Mouse (Mus musculus) limb, embryonic 10.5 days (tissue): ENCODE measurements around the gene Fkbp10. TPM values are rescaled to one million over a fixed set of nuclear protein-coding genes. Genes with fewer than 3 reads are reported as not detected.
A peak's percentile ranks its signal among the peaks of the same experiment; 100 is the strongest.

Experiments used
- DNase-seq: peaks from one replicate; pipeline ENCODE4 v3.0.0-alpha.2; 2017; ENCODE audit warnings: low spot score
- H3K27ac ChIP-seq: fragments of 300-500 bp; sonication (generic); 2 replicates; pipeline ENCODE4 v1.5.1; 2016; ENCODE audit warnings: mild to moderate bottlenecking
- H3K27me3 ChIP-seq: fragments of 300-500 bp; sonication (generic); 2 replicates; pipeline ENCODE4 v1.6.1; 2016; ENCODE audit warnings: low read depth, mild to moderate bottlenecking; ENCODE audit not compliant: poor library complexity, severe bottlenecking
- H3K36me3 ChIP-seq: fragments of 300-500 bp; sonication (generic); 2 replicates; pipeline ENCODE4 v1.6.1; 2016; ENCODE audit warnings: mild to moderate bottlenecking, moderate library complexity
- H3K4me1 ChIP-seq: fragments of 300-500 bp; sonication (generic); 2 replicates; pipeline ENCODE4 v1.6.1; 2016
- H3K4me3 ChIP-seq: fragments of 300-500 bp; sonication (generic); 2 replicates; pipeline ENCODE4 v1.5.1; 2016; ENCODE audit warnings: mild to moderate bottlenecking, moderate library complexity
- H3K9me3 ChIP-seq: fragments of 300-500 bp; sonication (generic); replicated peaks from 2 replicates; pipeline ENCODE4 v1.6.1; 2016; ENCODE audit warnings: mild to moderate bottlenecking
- WGBS: fragments of 180-500 bp; shearing (Covaris S2); methylation state at CpG from one replicate; pipeline ENCODE4 v1.1.7; 2016; 5-methylcytosine and 5-hydroxymethylcytosine counted together
- microRNA-seq: library from miRNA; unstranded; fragments of <30 nt; microRNA quantifications from one replicate; pipeline ENCODE4, GENCODE M21; 2017
- polyA plus RNA-seq: library from polyadenylated mRNA; unstranded; fragments of >200 nt; fragmentation: Nextera tagmentation; extraction: Ambion mirVana; gene quantifications from 2 replicates; pipeline ENCODE4 v1.2.1, GENCODE M21; 2016

The Fkbp10 gene
- polyA plus RNA-seq, 1 experiment from 2014 or later: 89.5 TPM

- no peaks in the 10 kb centered on the region for H3K27me3 ChIP-seq
- peaks cover 43% of the 10 kb centered on the region for H3K36me3 ChIP-seq
- H3K9me3 ChIP-seq: no peaks in the 10 kb centered on the region
- peaks cover 20% of the 10 kb centered on the region for H3K4me1 ChIP-seq
- peak overlapping the region; percentile 93 for H3K27ac ChIP-seq
- WGBS: 5% methylated on average over 30 of the region's 30 CpGs
- no peak for DNase-seq
- H3K4me3 ChIP-seq: peak overlapping the region; percentile 97
These were observed 56.1 kb downstream of the Fkbp10 start for GRCm38 (mm10) chr11:100471352-100472196.

- peaks cover 45% of the 10 kb centered on the region for H3K36me3 ChIP-seq
- no peaks in the 10 kb centered on the region for H3K9me3 ChIP-seq
- H3K27ac ChIP-seq: peak within 1 kb of the TSS; percentile 93
- DNase-seq: peak; percentile 94
- no peaks in the 10 kb centered on the region for H3K27me3 ChIP-seq
- WGBS: under 1% methylated on average over 83 of the region's 83 CpGs
- peak within 1 kb of the TSS; percentile 97 for H3K4me3 ChIP-seq
- H3K4me1 ChIP-seq: peaks cover 20% of the 10 kb centered on the region
These were observed 56.9 kb downstream of the Fkbp10 start, which contains the start of gene Klhl11 for GRCm38 (mm10) chr11:100472197-100472934. Gene Klhl11 (minus strand): TSS chr11:100472741.

- H3K27ac ChIP-seq: peak overlapping the region; percentile 93
These were observed 57.4 kb downstream of the Fkbp10 start for GRCm38 (mm10) chr11:100472935-100473295.

More at GRCm38 (mm10) chr11:100472935-100473295, 57.4 kb downstream of the Fkbp10 start:
- Histone ChIP-seq H3K4me3 (peak overlapping the region; percentile 97), H3K4me1 (peaks cover 20% of the 10 kb centered on the region), H3K36me3 (peaks cover 46% of the 10 kb centered on the region), H3K27me3 (no peaks in the 10 kb centered on the region), H3K9me3 (no peaks in the 10 kb centered on the region)
- DNase-seq: no peak
- 30% methylated on average over 5 of the region's 5 CpGs for WGBS

Small RNA genes lying within 50 kb of the gene (microRNA-seq; reads per million reads assigned to microRNA genes)
- not detected for gene Gm27374

Other genes starting within 250 kb of the Fkbp10 start
- gene Krt9, start 222.5 kb upstream of the Fkbp10 start, polyA plus RNA-seq: not detected in 2 replicates
- gene Krt14, start 208.1 kb upstream of the Fkbp10 start, polyA plus RNA-seq: 8.0 and 32.0 TPM in 2 replicates
- not detected in 2 replicates for gene Krt16, start 166.8 kb upstream of the Fkbp10 start, polyA plus RNA-seq
- 1.3 and 7.6 TPM in 2 replicates for gene Krt17, start 154.7 kb upstream of the Fkbp10 start, polyA plus RNA-seq
- 0.21 TPM in 1 of 2 replicates, not detected in the other for gene Krt42, start 145.8 kb upstream of the Fkbp10 start, polyA plus RNA-seq
- 1,486 and 1,565 TPM in 2 replicates for gene Eif1, start 95.8 kb upstream of the Fkbp10 start, polyA plus RNA-seq
- gene Gast, start 81.3 kb upstream of the Fkbp10 start, polyA plus RNA-seq: not detected in 2 replicates
- 0.85 and 1.3 TPM in 2 replicates for gene Hap1, start 59.6 kb upstream of the Fkbp10 start, polyA plus RNA-seq
- 35.6 and 41.8 TPM in 2 replicates for gene Jup, start 17.9 kb upstream of the Fkbp10 start, polyA plus RNA-seq
- 33.9 and 45.3 TPM in 2 replicates for gene P3h4, start 861 bp upstream of the Fkbp10 start, polyA plus RNA-seq
- 149 and 173 TPM in 2 replicates for gene Nt5c3b, start 26.1 kb downstream of the Fkbp10 start, polyA plus RNA-seq
- gene Klhl10, start 26.2 kb downstream of the Fkbp10 start, polyA plus RNA-seq: 0.63 and 0.69 TPM in 2 replicates
- gene Klhl11, start 57.0 kb downstream of the Fkbp10 start, polyA plus RNA-seq: 7.9 and 10.4 TPM in 2 replicates
- 260 and 263 TPM in 2 replicates for gene Acly, start 112.3 kb downstream of the Fkbp10 start, polyA plus RNA-seq
- 1.1 and 1.2 TPM in 2 replicates for gene Ttc25, start 129.9 kb downstream of the Fkbp10 start, polyA plus RNA-seq
- gene Cnp, start 159.2 kb downstream of the Fkbp10 start, polyA plus RNA-seq: 13.1 and 23.0 TPM in 2 replicates
- 86.2 and 95.5 TPM in 2 replicates for gene Nkiras2, start 203.5 kb downstream of the Fkbp10 start, polyA plus RNA-seq
- gene Dnajc7, start 204.5 kb downstream of the Fkbp10 start, polyA plus RNA-seq: 256 and 281 TPM in 2 replicates